Mouse (Mus musculus): ENCODE measurements around the gene Syde2.

Syde2 gene

GRCm38 (mm10) chr3:145987268-145987969 lies at the start of gene Syde2:
Gene Syde2, plus strand, starts transcription at chr3:145987870.
- peak; percentile 81 to 84 for DNase-seq (ENCODE audit: low spot score in 2 of 2)

GRCm38 (mm10) chr3:145938405-145939349 lies 49.0 kb upstream of the Syde2 start:
- DNase-seq (ENCODE audit: low spot score in 2 of 2), result no peak

GRCm38 (mm10) chr3:145939402-145939801 lies 48.3 kb upstream of the Syde2 start:
- no peak for DNase-seq (ENCODE audit: low spot score in 2 of 2)

GRCm38 (mm10) chr3:145939971-145940370 lies 47.7 kb upstream of the Syde2 start:
- DNase-seq (ENCODE audit: low spot score in 2 of 2), result no peak

GRCm38 (mm10) chr3:145941971-145942370 lies 45.7 kb upstream of the Syde2 start:
- DNase-seq (ENCODE audit: low spot score in 2 of 2), result peak in 1 of 2 experiments; percentile 32

GRCm38 (mm10) chr3:145944348-145944747 lies 43.3 kb upstream of the Syde2 start:
- DNase-seq (ENCODE audit: low spot score in 2 of 2), result no peak

- no peak for DNase-seq (ENCODE audit: low spot score in 2 of 2)
Measured at GRCm38 (mm10) chr3:145945904-145946303, 41.8 kb upstream of the Syde2 start.

- DNase-seq (ENCODE audit: low spot score in 2 of 2), result no peak
Measured at GRCm38 (mm10) chr3:145946654-145947053, 41.0 kb upstream of the Syde2 start.

- DNase-seq (ENCODE audit: low spot score in 2 of 2), result no peak
Measured at GRCm38 (mm10) chr3:145947539-145948204, 40.0 kb upstream of the Syde2 start.

- DNase-seq (ENCODE audit: low spot score in 2 of 2), result peak; percentile 28
Measured at GRCm38 (mm10) chr3:145950034-145950814, 37.4 kb upstream of the Syde2 start.

GRCm38 (mm10) chr3:145950815-145951130 lies 36.9 kb upstream of the Syde2 start:
- no peak for DNase-seq (ENCODE audit: low spot score in 2 of 2)

- DNase-seq (ENCODE audit: low spot score in 2 of 2), result no peak
Measured at GRCm38 (mm10) chr3:145951287-145952165, 36.1 kb upstream of the Syde2 start.

GRCm38 (mm10) chr3:145952945-145953344 lies 34.7 kb upstream of the Syde2 start:
- DNase-seq (ENCODE audit: low spot score in 2 of 2), result no peak

GRCm38 (mm10) chr3:145953411-145953810 lies 34.3 kb upstream of the Syde2 start:
- DNase-seq (ENCODE audit: low spot score in 2 of 2), result no peak

- no peak for DNase-seq (ENCODE audit: low spot score in 2 of 2)
Measured at GRCm38 (mm10) chr3:145959824-145960223, 27.8 kb upstream of the Syde2 start.

- DNase-seq (ENCODE audit: low spot score in 2 of 2), result no peak
Measured at GRCm38 (mm10) chr3:145962411-145962810, 25.3 kb upstream of the Syde2 start.

GRCm38 (mm10) chr3:145963101-145964017 lies 24.3 kb upstream of the Syde2 start:
- no peak for DNase-seq (ENCODE audit: low spot score in 2 of 2)

GRCm38 (mm10) chr3:145964018-145964387 lies 23.7 kb upstream of the Syde2 start:
- DNase-seq (ENCODE audit: low spot score in 2 of 2), result peak in 1 of 2 experiments; percentile 18

- peak; percentile 52 to 80 for DNase-seq (ENCODE audit: low spot score in 2 of 2)
Measured at GRCm38 (mm10) chr3:145964473-145964872, 23.2 kb upstream of the Syde2 start.
